Mouse (Mus musculus): ENCODE results near the gene Sipa1l3.

DNA sequence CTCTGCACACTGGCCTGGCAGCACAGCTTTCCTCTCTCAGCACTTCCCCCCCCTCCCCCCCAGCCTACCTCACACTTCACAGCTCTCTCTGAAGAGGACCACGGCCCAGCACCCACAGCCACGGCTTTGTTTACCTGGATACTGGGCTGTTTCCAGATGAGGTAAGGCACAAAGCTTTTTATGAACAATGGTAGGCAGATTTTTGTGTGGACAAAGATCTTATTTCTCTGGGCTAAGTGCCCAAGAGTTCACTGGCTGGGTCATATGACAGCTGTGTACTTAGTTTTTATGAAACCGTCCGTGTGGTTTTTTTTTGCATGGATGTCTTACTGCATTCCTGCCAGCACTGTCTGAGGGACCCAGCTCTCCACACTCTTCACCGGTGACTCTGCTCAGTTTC lies 93.8 kb downstream of the Sipa1l3 start:
- TF ChIP-seq POLR2A (IDR thresholded peaks at IDR 0.05; ENCODE audit: extremely low read depth, insufficient read depth, low read length) (no peak), CTCF (IDR thresholded peaks at IDR 0.05; ENCODE audit: extremely low read depth, insufficient read depth, low read length) (no peak)

Measured in cortical plate, adult 2 months (tissue).